Mouse (Mus musculus): ENCODE data around the gene Itih2. TPM values are rescaled to one million over a fixed set of nuclear protein-coding genes. Genes with fewer than 3 reads are reported as not detected.

The Itih2 gene
- polyA plus RNA-seq, 1 experiment from 2014 or later = 0.06 TPM

DNA sequence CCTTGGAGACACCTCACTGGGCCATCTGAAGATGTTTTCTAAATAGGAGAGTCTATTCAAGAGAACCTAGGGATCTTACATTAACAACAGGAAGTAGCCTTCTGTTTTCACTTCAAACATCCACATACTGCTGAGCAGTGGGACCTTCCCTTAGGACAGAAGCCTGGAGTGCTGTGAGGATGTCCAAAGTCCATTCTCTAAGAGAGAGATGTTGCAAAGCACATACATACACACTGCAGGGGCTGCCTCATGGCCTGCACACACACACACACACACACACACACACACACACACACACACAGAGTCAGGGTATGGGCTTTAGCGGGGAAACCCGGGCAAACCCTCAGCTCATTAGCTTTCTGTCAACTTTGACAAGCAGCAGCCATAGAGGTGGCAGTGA lies 30.7 kb downstream of the Itih2 start:
- no peak overlapping the region for H3K27ac ChIP-seq (replicated peaks)
- WGBS = 88% methylated on average over 2 of the region's 2 CpGs
- no peaks in the 10 kb centered on the region for H3K4me1 ChIP-seq
- H3K27me3 ChIP-seq (ENCODE audit: low read depth, poor library complexity, severe bottlenecking) = peaks cover 7% of the 10 kb centered on the region; the same call in 1 of the 2 replicates
- H3K4me3 ChIP-seq = no peak overlapping the region
- H3K9me3 ChIP-seq (replicated peaks) = no peaks in the 10 kb centered on the region
- no peak for DNase-seq (ENCODE audit: low spot score)
- no peaks in the 10 kb centered on the region for H3K36me3 ChIP-seq

DNA sequence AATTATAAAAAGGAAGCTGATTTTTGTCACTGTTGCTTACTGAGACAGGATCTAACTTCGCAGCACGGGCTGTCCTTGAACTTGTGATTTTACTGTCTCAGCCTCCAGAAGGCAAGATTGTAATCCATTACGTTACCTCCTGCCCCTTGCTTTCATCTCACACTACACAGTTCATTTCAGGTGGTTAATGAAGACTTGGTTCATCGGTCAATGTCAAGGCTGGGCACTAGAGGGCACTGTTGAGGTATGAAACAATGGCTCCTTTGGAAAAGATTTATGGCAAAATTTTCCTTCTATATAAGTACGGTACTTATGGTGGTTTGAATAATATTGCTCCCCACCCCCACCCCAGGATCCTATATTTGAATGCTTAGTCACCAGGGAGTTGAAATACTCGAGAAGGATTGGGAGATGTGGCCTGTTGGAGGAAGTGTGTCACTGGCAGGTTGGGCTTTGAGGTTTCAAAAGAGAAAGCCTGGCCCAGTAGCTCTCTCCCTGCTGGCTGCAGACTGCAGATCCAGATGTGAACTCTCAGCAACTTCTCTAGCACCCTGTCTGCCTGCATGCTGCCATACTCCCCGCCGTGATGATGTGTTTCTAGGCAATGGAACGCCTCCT lies 32.5 kb downstream of the Itih2 start:
- Histone ChIP-seq H3K36me3 (peaks cover 10% of the 10 kb centered on the region; the same call in 1 of the 2 replicates), H3K27me3 (ENCODE audit: low read depth, poor library complexity, severe bottlenecking) (peaks cover 7% of the 10 kb centered on the region; the same call in 1 of the 2 replicates), H3K9me3 (replicated peaks) (no peaks in the 10 kb centered on the region), H3K4me3 (no peak overlapping the region), H3K27ac (replicated peaks) (no peak overlapping the region), H3K4me1 (no peaks in the 10 kb centered on the region)
- peak; percentile 42 for DNase-seq (ENCODE audit: low spot score)
- 40% methylated on average over 9 of the region's 9 CpGs for WGBS

DNA sequence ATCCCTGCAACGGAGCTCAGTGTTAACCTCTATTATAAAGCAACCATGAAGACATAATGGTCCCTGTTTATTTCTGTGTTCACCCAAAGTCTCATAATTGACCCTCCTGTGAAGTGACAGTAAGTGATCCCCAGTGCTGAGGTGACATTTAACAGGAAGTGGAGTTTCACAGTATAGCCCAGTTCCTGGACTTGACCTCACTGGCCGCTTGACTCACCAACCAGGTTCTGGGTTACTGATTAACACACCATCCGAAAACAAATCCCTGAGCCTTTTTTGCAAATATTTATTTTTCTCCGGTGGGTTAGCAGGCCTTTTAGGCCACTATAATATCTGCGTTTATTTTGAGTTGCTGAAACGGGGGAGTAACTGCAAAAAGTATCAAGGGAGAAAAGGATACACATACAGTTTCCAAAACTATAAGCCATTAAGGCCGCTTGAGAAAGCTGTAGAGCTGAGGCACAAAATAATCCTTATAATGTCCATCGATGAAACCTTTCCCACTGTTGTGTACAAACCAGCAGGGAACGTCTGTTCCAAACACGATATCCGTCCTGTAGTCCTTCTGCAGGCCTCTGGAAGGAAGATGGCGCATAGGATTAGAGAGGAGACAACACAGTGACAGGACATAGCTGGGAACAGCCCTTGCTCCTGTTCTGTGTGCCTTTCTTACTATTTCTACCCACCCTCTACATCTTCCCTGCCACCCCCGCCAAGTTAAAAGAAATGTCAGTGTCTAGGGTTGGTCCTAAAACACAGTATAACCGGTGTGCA lies 36.7 kb downstream of the Itih2 start:
- no peak for DNase-seq (ENCODE audit: low spot score)
- Histone ChIP-seq H3K36me3 (peaks cover 52% of the 10 kb centered on the region), H3K27me3 (ENCODE audit: low read depth, poor library complexity, severe bottlenecking) (no peaks in the 10 kb centered on the region), H3K27ac (replicated peaks) (no peak overlapping the region), H3K9me3 (replicated peaks) (no peaks in the 10 kb centered on the region), H3K4me1 (no peaks in the 10 kb centered on the region), H3K4me3 (no peak overlapping the region)
- 91% methylated on average over 14 of the region's 14 CpGs for WGBS

DNA sequence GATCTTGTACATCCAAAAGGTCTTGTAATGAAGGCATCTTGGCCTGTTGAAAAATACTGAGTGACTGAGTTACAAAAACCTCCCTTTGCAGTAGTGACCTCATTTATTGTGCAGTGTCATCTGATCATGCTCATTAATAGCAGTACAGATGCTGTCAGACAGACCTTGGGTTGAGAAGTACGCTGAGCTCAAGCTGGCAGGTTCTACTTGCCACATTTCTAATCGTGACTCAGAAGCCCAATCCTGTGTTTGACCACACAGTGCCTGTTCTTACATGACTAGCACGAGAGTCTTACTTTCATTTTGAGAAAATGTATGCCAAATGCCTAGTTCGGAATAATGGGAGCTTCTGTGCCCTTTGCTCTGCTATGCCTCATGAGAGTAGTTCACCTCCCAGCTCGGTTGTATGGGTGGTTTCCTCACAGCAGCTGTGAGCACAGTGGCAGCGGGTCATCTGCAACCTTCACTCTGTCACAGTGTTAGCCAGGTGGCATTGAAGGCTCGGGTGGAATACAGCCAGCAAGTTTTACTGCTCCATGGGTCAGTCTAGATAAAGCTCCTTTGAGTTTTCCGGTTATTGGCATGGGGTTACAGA lies 43.8 kb downstream of the Itih2 start:
- no peaks in the 10 kb centered on the region for H3K4me1 ChIP-seq
- H3K36me3 ChIP-seq = peaks cover 100% of the 10 kb centered on the region
- no peaks in the 10 kb centered on the region for H3K27me3 ChIP-seq (ENCODE audit: low read depth, poor library complexity, severe bottlenecking)
- 88% methylated on average over 8 of the region's 8 CpGs for WGBS
- H3K4me3 ChIP-seq = no peak overlapping the region
- H3K9me3 ChIP-seq (replicated peaks) = no peaks in the 10 kb centered on the region
- no peak overlapping the region for H3K27ac ChIP-seq (replicated peaks)
- DNase-seq (ENCODE audit: low spot score) = no peak

DNA sequence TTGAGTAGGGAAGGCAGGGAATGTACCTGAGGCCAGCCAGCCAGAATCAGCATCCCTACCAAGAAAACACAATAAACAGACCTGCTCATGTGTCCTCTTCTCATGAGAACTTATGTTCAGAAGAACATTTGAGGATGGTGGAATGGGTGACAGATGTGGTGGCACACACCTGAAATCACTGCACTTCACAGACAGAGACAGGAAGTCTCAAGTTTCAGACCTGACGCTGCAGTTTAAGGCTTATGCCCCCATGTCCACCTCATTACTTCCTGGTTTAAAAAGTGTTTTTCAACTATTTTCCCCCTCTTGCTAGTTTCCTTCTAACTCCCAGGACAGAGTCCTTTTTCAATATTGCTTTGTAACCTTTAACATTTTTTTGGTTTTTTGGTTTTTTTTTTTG lies 48.5 kb downstream of the Itih2 start:
- Histone ChIP-seq H3K27me3 (ENCODE audit: low read depth, poor library complexity, severe bottlenecking) (no peaks in the 10 kb centered on the region), H3K9me3 (replicated peaks) (no peaks in the 10 kb centered on the region), H3K4me1 (peaks cover 28% of the 10 kb centered on the region), H3K27ac (replicated peaks) (no peak overlapping the region), H3K4me3 (no peak overlapping the region), H3K36me3 (peaks cover 60% of the 10 kb centered on the region)
- no peak for DNase-seq (ENCODE audit: low spot score)
- 90% methylated on average over 1 of the region's 1 CpGs for WGBS

DNA sequence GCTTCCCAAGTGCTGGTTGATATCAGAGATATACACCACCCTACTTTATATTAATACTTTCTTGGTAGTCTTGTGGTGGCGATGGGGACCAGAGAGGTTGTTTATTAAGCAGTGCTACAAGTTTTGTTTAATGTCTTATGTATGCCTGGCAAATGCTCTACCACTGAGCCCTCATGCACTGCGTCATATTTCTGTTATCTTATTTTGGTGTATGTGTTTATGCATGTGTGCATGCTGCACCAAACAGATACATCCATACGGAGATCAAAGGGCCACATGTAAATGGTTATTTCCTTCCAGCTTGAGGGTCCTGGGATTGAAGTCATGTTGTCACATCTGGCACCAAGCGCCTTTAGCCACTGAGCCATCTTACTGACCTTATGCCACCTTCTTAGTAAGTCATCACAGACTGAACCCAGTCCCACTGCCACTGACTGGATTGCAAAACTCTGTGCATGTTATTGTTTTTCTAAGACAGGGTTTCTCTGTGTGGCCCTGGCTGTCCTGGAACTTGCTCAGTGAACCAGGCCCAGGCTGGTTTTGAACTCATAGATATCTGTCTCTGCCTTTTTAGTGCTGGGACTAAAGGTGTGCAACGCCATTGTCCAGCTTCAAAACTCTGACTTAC lies 49.6 kb downstream of the Itih2 start:
- no peak for DNase-seq (ENCODE audit: low spot score)
- Histone ChIP-seq H3K9me3 (replicated peaks) (no peaks in the 10 kb centered on the region), H3K4me3 (peak overlapping the region; percentile 90), H3K27me3 (ENCODE audit: low read depth, poor library complexity, severe bottlenecking) (no peaks in the 10 kb centered on the region), H3K36me3 (peaks cover 49% of the 10 kb centered on the region), H3K4me1 (peaks cover 30% of the 10 kb centered on the region), H3K27ac (replicated peaks) (no peak overlapping the region)
- WGBS = 87% methylated on average over 5 of the region's 5 CpGs

DNA sequence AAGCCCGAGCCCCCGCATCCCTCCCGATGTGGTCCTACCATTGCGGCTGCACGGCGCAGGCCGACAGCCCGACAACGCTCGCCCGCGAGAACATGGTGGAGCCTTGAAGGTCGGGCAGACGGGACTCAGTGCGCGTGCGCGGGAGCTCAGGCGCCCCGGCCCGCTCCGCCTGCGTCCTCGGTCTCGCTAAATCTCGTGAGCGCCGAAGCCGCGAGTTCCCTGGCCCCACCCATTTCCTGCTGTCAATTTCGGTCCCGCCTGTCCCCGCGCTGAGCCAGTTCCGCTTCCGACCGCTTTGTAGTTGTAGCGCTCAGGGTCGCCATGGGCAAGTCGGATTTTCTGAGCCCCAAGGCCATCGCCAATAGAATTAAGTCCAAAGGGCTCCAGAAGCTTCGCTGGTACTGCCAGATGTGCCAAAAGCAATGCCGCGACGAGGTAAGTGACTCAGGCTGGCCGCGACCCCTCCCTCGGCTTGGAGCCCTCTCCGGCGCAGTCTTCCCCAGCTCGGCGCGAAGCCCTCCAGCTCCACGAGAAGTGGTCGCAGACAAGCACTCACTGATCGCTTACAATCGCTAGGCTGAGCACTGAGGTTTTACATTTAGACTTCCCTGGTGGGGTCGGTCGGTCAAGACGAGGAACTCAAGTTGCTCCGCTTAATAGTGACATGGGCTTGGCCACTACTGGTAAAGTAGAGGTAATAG lies 50.7 kb downstream of the Itih2 start, which contains the start of the genes Atp5c1 and Kin:
TSS of gene Atp5c1 (minus strand) at position 201 of the 701 bp plus-strand sequence.
TSS of gene Kin (plus strand) at position 284 of the 701 bp plus-strand sequence.
- Histone ChIP-seq H3K36me3 (peaks cover 45% of the 10 kb centered on the region), H3K27ac (replicated peaks) (peak within 1 kb of the TSS; percentile 99), H3K27me3 (ENCODE audit: low read depth, poor library complexity, severe bottlenecking) (no peaks in the 10 kb centered on the region), H3K9me3 (replicated peaks) (no peaks in the 10 kb centered on the region), H3K4me3 (peak within 1 kb of the TSS; percentile 90), H3K4me1 (peaks cover 34% of the 10 kb centered on the region)
- DNase-seq (ENCODE audit: low spot score) = peak; percentile 97
- WGBS = under 1% methylated on average over 61 of the region's 61 CpGs

DNA sequence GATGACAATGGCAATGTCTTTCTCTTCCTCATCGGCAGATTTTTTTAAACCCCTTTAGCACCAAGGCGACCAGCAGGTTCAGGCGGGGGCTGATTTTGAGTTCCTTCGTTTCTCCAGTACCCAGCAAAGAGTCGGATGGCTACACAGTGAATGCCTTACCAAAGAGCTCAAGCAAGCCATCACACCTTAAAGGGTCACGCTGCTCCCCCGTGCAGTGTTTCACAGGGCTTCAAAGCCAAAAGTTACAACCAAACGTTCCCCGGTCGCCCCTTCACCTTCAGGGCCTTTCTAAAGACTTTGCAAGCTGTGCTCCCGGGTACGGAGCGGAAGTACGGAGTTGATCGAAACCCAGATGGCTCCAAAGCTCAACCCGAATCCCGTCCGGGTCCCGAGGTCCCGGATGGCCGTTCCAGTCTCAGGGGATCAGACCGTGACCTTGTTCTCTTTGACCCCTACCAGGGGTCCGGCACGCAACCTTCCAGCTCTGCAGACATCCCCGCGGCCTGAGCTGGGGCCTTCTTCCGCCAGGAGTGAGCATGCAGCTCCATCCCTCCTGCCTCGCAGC lies 51.4 kb downstream of the Itih2 start:
- Histone ChIP-seq H3K4me1 (peaks cover 35% of the 10 kb centered on the region), H3K9me3 (replicated peaks) (no peaks in the 10 kb centered on the region), H3K27me3 (ENCODE audit: low read depth, poor library complexity, severe bottlenecking) (no peaks in the 10 kb centered on the region), H3K36me3 (peaks cover 45% of the 10 kb centered on the region), H3K27ac (replicated peaks) (peak overlapping the region; percentile 99), H3K4me3 (peak overlapping the region; percentile 90)
- no peak for DNase-seq (ENCODE audit: low spot score)
- WGBS = under 1% methylated on average over 28 of the region's 28 CpGs

DNA sequence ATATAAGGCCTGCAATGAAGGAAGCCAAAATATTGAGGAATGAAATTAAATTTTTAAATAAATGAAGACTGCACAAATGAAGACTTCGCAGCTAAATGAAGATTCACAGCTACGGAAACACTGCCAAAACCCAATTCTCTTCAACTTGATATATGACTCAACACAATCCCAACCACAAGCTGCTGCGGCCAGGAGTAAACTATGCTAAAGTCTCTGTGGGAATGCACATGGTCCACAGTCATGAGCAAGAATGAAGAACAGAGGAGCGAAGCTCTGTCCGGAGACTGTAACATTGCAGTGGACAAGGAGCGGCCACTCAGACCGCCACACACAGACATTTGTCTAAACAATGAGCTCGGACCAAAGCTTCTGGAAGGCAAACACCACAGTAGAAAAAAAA lies 54.5 kb downstream of the Itih2 start:
- 93% methylated on average over 8 of the region's 8 CpGs for WGBS
- H3K27ac ChIP-seq (replicated peaks) = no peak overlapping the region
- H3K36me3 ChIP-seq = peaks cover 44% of the 10 kb centered on the region
- DNase-seq (ENCODE audit: low spot score) = no peak
- no peak overlapping the region for H3K4me3 ChIP-seq
- peaks cover 37% of the 10 kb centered on the region for H3K4me1 ChIP-seq
- no peaks in the 10 kb centered on the region for H3K27me3 ChIP-seq (ENCODE audit: low read depth, poor library complexity, severe bottlenecking)
- H3K9me3 ChIP-seq (replicated peaks) = no peaks in the 10 kb centered on the region

DNA sequence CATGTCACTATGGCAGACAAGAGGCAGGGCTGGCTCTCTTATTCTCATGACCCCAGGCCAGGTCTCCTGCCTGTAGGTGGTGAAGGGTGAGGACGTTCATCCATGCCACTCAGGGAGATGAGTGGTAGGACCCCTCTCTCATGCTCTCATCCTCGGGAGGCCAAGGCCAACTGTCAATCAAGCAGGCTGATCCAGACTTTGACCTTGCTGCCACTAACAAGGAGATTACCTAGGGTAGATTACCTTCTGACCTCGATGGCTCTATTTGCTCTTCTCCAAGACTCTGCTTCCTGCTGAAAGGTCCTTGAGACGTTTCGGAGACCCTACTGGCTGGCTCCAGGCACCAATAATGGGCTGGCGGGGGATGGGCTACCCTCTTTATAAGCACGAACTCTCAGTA lies 56.7 kb downstream of the Itih2 start:
- H3K4me1 ChIP-seq = peaks cover 29% of the 10 kb centered on the region
- H3K4me3 ChIP-seq = no peak overlapping the region
- WGBS = 84% methylated on average over 7 of the region's 7 CpGs
- peaks cover 58% of the 10 kb centered on the region for H3K36me3 ChIP-seq
- no peaks in the 10 kb centered on the region for H3K9me3 ChIP-seq (replicated peaks)
- DNase-seq (ENCODE audit: low spot score) = no peak
- H3K27ac ChIP-seq (replicated peaks) = no peak overlapping the region
- H3K27me3 ChIP-seq (ENCODE audit: low read depth, poor library complexity, severe bottlenecking) = no peaks in the 10 kb centered on the region

DNA sequence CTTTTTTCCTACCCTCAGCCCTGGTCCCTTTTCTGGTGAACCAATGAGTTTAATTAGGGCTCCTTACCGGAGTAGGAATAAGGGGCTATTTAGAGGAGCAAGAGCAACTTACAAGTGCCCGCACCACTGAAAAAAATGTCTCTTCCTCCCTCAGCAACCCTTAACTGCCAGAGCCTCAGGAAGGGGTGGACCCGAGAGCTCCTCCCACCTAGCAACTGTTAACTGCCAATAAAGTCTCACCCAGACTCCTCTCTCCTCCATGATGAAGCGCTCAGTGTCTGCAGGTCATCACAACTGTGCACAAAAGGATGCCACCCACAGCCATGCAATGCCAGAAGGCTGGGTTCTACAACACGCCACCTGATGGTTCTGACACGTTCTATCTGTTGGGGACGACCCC lies 59.4 kb downstream of the Itih2 start:
- Histone ChIP-seq H3K4me1 (peaks cover 10% of the 10 kb centered on the region), H3K4me3 (no peak overlapping the region), H3K36me3 (peaks cover 79% of the 10 kb centered on the region), H3K27ac (replicated peaks) (no peak overlapping the region), H3K9me3 (replicated peaks) (no peaks in the 10 kb centered on the region), H3K27me3 (ENCODE audit: low read depth, poor library complexity, severe bottlenecking) (no peaks in the 10 kb centered on the region)
- WGBS = 95% methylated on average over 7 of the region's 7 CpGs
- no peak for DNase-seq (ENCODE audit: low spot score)

DNA sequence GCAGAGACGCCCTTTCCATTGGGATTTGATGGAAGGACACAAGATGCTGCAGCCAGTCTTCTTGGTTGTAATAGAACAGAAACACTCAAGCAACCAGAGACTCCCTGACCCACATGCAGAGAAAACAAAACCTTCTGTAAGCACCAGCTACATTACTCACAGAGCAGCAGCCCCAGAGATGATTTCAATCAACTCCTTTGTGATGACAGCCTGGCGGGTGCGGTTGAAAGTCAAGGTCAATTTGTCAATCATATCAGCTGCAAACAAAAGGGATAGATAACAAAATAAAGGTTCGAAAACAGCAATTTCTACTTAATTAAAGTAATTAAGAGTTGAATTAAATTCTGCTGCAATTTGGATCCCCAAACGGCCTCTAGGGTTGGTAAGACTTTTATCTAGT lies 72.4 kb downstream of the Itih2 start:
- no peak for DNase-seq (ENCODE audit: low spot score)
- Histone ChIP-seq H3K4me3 (no peak overlapping the region), H3K27ac (replicated peaks) (no peak overlapping the region), H3K9me3 (replicated peaks) (no peaks in the 10 kb centered on the region), H3K4me1 (no peaks in the 10 kb centered on the region), H3K27me3 (ENCODE audit: low read depth, poor library complexity, severe bottlenecking) (no peaks in the 10 kb centered on the region), H3K36me3 (peaks cover 98% of the 10 kb centered on the region)
- 90% methylated on average over 5 of the region's 5 CpGs for WGBS
